Mouse (Mus musculus) kidney, adult 8-10 months (tissue): ENCODE measurements around the gene Cntfr.

ENCODE experiments used
- DNase-seq, 2 experiments: peaks; one replicate each; pipeline ENCODE4 v3.0.0; 2022

The Cntfr gene

GRCm38 (mm10) chr4:41696930-41697841 is at the start of gene Cntfr:
TSS of gene Cntfr (minus strand) at chr4:41697089.
- peak; percentile 73 to 84 for DNase-seq

- no peak for DNase-seq
Observed at GRCm38 (mm10) chr4:41745021-41745420, 48.1 kb upstream of the Cntfr start.

- DNase-seq: no peak
Observed at GRCm38 (mm10) chr4:41744131-41744530, 47.2 kb upstream of the Cntfr start.

GRCm38 (mm10) chr4:41741158-41741560 is 44.3 kb upstream of the Cntfr start:
- DNase-seq: peak; percentile 96

- peak in 1 of 2 experiments; percentile 53 for DNase-seq
Observed at GRCm38 (mm10) chr4:41740380-41741157, 43.7 kb upstream of the Cntfr start.

- no peak for DNase-seq
Observed at GRCm38 (mm10) chr4:41739260-41739659, 42.4 kb upstream of the Cntfr start.

GRCm38 (mm10) chr4:41738256-41738603 is 41.3 kb upstream of the Cntfr start:
- no peak for DNase-seq

GRCm38 (mm10) chr4:41737602-41738255 is 40.8 kb upstream of the Cntfr start:
- DNase-seq: peak; percentile 71 to 80

GRCm38 (mm10) chr4:41731052-41731765 is 34.3 kb upstream of the Cntfr start, which contains the start of gene Arid3c:
TSS of gene Arid3c (minus strand) at chr4:41731142.
- DNase-seq: no peak

- DNase-seq: no peak
Observed at GRCm38 (mm10) chr4:41726826-41727621, 30.1 kb upstream of the Cntfr start.

GRCm38 (mm10) chr4:41722918-41723351 is 26.0 kb upstream of the Cntfr start, which contains the start of gene Dctn3:
TSS of gene Dctn3 (minus strand) at chr4:41723170.
- peak; percentile 94 to 96 for DNase-seq

GRCm38 (mm10) chr4:41716834-41717233 is 19.9 kb upstream of the Cntfr start:
- no peak for DNase-seq

- DNase-seq: peak; percentile 43 to 69
Observed at GRCm38 (mm10) chr4:41715596-41715995, 18.7 kb upstream of the Cntfr start.

GRCm38 (mm10) chr4:41715082-41715481 is 18.2 kb upstream of the Cntfr start:
- DNase-seq: no peak

- DNase-seq: peak; percentile 65 to 67
Observed at GRCm38 (mm10) chr4:41714276-41714675, 17.4 kb upstream of the Cntfr start.

GRCm38 (mm10) chr4:41713197-41714067 is 16.5 kb upstream of the Cntfr start, which contains the start of gene Rpp25l:
TSS of gene Rpp25l (minus strand) at chr4:41713534.
- DNase-seq: peak; percentile 72 to 85

GRCm38 (mm10) chr4:41712421-41713196 is 15.7 kb upstream of the Cntfr start:
- peak; percentile 22 to 25 for DNase-seq

GRCm38 (mm10) chr4:41711705-41712375 is 15.0 kb upstream of the Cntfr start:
- no peak for DNase-seq

- no peak for DNase-seq
Observed at GRCm38 (mm10) chr4:41710229-41710628, 13.3 kb upstream of the Cntfr start.
